Mouse (Mus musculus) bone marrow macrophage, adult 2 months (primary cell): ENCODE results near the gene Zfp831. TPM values are rescaled to one million over a fixed set of nuclear protein-coding genes. Genes with fewer than 3 reads are reported as not detected.

Source experiments
- H3K27ac ChIP-seq: 2 replicates; pipeline ENCODE4 v1.5.1; 2012; ENCODE audit warnings: low read depth, low read length; ENCODE audit not compliant: insufficient read depth
- H3K4me1 ChIP-seq: 2 replicates; pipeline ENCODE4 v1.6.1; 2012; ENCODE audit warnings: low read length; ENCODE audit not compliant: control insufficient read depth, insufficient read depth
- H3K4me3 ChIP-seq: 2 replicates; pipeline ENCODE4 v1.5.1; 2012; ENCODE audit warnings: mild to moderate bottlenecking, low read length, moderate library complexity; ENCODE audit not compliant: insufficient read depth
- CTCF ChIP-seq: IDR thresholded peaks from 2 replicates; pipeline ENCODE4 v1.5.1; 2012; ENCODE audit warnings: low read depth, mild to moderate bottlenecking, low read length, moderate library complexity
- POLR2A ChIP-seq: IDR thresholded peaks from 2 replicates; pipeline ENCODE4 v1.6.1; 2012; ENCODE audit warnings: mild to moderate bottlenecking, low read depth, low read length, borderline replicate concordance
- polyA plus RNA-seq: library from polyadenylated mRNA; stranded (reverse); fragments of >200 nt; gene quantifications from 2 replicates; pipeline ENCODE4 v1.2.4, GENCODE M21; 2012; ENCODE audit not compliant: missing spikeins, insufficient read depth, insufficient read length

The Zfp831 gene
- polyA plus RNA-seq, 1 experiment: not detected

GRCm38 (mm10) chr2:174717857-174718256 lies 74.5 kb downstream of the Zfp831 start:
- Histone ChIP-seq H3K4me1 (no peaks in the 10 kb centered on the region), H3K27ac (no peak overlapping the region), H3K4me3 (no peak overlapping the region)
- no peak for TF ChIP-seq POLR2A
- no peak for TF ChIP-seq CTCF

DNA sequence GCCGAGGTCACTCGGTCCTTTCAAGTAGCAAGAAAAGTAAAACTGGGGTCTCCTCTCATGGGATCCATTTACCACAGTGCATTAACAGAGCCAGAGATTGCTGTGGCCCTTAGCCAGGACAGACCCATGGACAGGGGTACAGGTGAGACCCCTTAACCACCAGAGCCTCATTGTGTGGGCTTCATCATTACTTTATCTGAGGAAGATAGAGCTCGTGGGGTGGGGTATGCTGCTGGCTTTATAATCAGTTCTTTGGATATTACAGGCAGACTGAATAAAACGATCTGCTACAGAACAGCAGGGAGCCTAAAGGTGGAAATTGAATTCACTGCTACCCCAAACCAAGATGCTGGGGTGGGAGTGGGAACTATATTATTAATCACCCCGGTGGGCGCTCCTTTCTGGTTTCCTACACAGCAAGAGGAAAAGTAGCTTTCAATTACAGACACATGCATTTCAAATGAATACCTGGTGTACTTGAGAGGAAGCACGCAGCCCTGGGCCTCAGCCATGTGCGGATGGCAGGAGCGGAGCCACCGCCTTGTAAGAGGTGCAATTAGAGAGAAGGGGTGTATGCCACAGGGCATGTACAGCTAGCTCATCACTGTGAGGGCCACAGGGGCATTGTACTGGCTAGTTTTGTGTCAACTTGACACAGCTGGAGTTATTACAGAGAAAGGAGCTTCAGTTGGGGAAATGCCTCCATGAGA lies 83.9 kb downstream of the Zfp831 start:
- H3K27ac ChIP-seq: no peak overlapping the region
- no peaks in the 10 kb centered on the region for H3K4me1 ChIP-seq
- no peak overlapping the region for H3K4me3 ChIP-seq
- TF ChIP-seq POLR2A: no peak
- no peak for TF ChIP-seq CTCF

DNA sequence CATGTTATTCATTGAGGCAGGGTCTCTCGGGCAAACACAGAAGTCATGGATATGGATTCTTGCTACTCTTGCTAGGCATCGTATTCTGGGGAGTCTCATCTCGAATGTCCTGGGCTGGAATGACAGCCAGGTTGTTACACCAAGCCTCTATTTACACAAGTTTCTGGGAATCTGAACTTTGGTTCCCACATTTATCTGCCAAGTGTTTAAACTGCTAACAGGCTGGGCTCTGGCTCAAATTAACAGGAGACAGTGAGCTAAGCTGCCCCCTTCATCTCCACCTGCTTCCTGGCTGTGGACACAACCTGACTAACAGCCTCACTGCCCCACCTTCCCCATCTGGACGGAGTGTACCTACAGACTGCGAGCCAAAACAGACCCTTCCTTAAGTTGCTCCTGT lies 88.6 kb downstream of the Zfp831 start:
- Histone ChIP-seq H3K4me1 (no peaks in the 10 kb centered on the region), H3K4me3 (no peak overlapping the region), H3K27ac (no peak overlapping the region)
- TF ChIP-seq CTCF (no peak), POLR2A (no peak)

GRCm38 (mm10) chr2:174735270-174735669 lies 91.9 kb downstream of the Zfp831 start:
- TF ChIP-seq CTCF (no peak), POLR2A (no peak)
- Histone ChIP-seq H3K27ac (no peak overlapping the region), H3K4me1 (no peaks in the 10 kb centered on the region), H3K4me3 (no peak overlapping the region)

DNA sequence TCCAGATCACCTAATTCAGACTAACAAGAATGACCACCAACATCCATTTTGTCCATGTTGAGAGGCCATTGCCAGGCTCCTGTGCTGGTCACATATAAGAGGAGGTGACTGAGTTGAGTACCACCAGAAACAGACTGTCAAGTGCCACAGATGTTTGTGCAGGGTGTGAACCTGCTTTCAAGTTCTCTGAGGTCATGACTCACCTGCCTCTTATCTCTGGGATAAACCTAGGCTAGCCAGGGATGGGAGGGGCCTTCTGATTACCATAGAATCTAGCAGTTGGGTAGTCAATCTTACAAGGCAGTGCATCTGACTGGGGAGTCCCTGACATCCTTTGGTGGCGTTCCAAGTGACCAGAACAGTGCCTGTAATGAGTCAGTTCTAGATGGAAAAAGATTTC lies 103.8 kb downstream of the Zfp831 start:
- no peaks in the 10 kb centered on the region for H3K4me1 ChIP-seq
- TF ChIP-seq CTCF (no peak), POLR2A (no peak)

GRCm38 (mm10) chr2:174748381-174748780 lies 105.0 kb downstream of the Zfp831 start:
- no peaks in the 10 kb centered on the region for H3K4me1 ChIP-seq
- no peak overlapping the region for H3K27ac ChIP-seq
- TF ChIP-seq POLR2A: no peak
- no peak for TF ChIP-seq CTCF
- no peak overlapping the region for H3K4me3 ChIP-seq

More for the DNA sequence above, 103.8 kb downstream of the Zfp831 start:
- Histone ChIP-seq H3K4me3 (no peak overlapping the region), H3K27ac (no peak overlapping the region)

DNA sequence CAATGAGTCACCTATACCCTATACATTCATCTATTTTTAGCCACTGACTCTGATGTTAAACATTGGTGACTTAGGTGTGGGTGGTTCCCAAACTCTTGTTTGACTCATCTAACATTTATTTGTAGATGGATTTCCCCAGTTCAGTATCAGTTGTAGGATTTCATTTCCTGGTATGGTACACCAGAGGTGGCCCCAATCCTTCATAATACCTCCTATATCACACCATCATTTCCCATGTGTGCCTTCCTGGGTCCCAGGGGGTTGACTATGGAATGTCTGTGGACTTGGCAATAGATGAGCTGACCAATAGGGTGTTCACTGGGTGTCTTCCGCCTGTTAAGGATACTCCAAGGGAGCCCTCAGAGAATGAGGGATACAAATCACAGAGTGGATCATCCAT lies 109.9 kb downstream of the Zfp831 start:
- Histone ChIP-seq H3K4me3 (no peak overlapping the region), H3K27ac (no peak overlapping the region), H3K4me1 (no peaks in the 10 kb centered on the region)
- no peak for TF ChIP-seq POLR2A
- no peak for TF ChIP-seq CTCF

DNA sequence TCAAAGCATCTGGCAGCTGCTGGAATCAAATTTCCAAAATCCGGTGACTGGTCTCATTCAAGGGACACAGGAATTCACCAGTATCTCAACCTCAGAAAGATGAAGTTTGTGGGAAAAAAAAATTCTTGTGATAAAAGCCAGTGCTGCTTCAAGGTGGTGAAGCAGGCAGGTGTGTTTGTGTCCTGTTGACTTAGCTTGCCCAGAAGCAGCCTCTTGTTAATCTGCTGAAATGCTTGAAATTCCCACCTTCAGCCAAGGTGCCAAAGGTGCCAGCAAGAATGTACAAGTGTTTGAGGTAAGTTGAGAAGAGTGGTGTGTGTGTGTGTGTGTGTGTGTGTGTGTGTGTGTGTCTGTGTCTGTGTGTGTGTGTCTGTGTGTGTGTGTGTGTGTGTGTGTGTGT lies 110.9 kb downstream of the Zfp831 start:
- no peaks in the 10 kb centered on the region for H3K4me1 ChIP-seq
- no peak overlapping the region for H3K4me3 ChIP-seq
- TF ChIP-seq CTCF: no peak
- TF ChIP-seq POLR2A: no peak
- no peak overlapping the region for H3K27ac ChIP-seq

DNA sequence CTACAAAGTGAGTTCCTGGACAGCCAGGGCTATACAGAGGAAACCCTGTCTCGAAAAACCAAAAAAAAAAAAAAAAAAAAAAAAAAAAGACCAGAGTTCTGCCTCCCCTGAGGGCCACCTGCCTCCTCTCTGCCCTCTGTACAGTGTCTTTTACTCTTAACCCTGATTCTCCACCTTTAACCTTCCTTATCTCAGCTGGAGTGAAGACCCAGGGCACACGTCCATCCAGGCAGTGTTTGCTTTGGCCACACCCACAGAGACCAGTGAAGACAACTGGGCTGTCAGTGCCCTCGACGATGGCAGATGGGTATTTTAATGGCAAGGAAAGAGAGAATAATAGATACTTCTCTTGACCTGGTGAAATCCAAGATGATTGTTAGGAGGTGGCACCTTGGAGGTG lies 115.9 kb downstream of the Zfp831 start:
- no peak overlapping the region for H3K27ac ChIP-seq
- no peak overlapping the region for H3K4me3 ChIP-seq
- no peaks in the 10 kb centered on the region for H3K4me1 ChIP-seq
- TF ChIP-seq POLR2A (no peak), CTCF (no peak)

Other genes with a start within 250 kb of the Zfp831 start
- gene Nelfcd, start 227.7 kb upstream of the Zfp831 start, polyA plus RNA-seq: 25.6 and 32.0 TPM in 2 replicates
- gene Ctsz, start 204.5 kb upstream of the Zfp831 start, polyA plus RNA-seq: 896 and 916 TPM in 2 replicates
- gene Tubb1, start 192.8 kb upstream of the Zfp831 start, polyA plus RNA-seq: not detected in 2 replicates
- gene Atp5e, start 179.4 kb upstream of the Zfp831 start, polyA plus RNA-seq: 460 TPM in 2 replicates
- gene Prelid3b, start 170.5 kb upstream of the Zfp831 start, polyA plus RNA-seq: 38.5 and 45.1 TPM in 2 replicates
- gene Edn3, start 117.1 kb downstream of the Zfp831 start, polyA plus RNA-seq: not detected in 2 replicates